Comparison of ENCODE assay signal across 8 mouse cellular contexts in genomic region chr15:81190011-81190629, GRCm38 (mm10). TPM values are rescaled to one million over a fixed set of nuclear protein-coding genes. Genes with fewer than 3 reads are reported as not detected.
DNase-seq lines count a peak whose midpoint lies in the region; ATAC-seq and TF ChIP-seq lines count a peak whose summit lies in the region.

No protein-coding gene starts in this region.

- WGBS in hindbrain, embryonic 10.5 days: under 1% methylated on average over 46 of the region's 46 CpGs
- WGBS in liver, embryonic 12.5 days (ENCODE audit: insufficient replicate concordance): 2% methylated on average over 33 of the region's 46 CpGs
- under 1% methylated on average over 46 of the region's 46 CpGs for WGBS in olfactory bulb, adult 2 months

- H3K27ac ChIP-seq in brown adipose tissue, adult 24 weeks (replicated peaks; ENCODE audit: low read depth, low read length): no peak overlapping the region
- peak overlapping the region; percentile 89 for H3K27ac ChIP-seq in hindbrain, embryonic 10.5 days
- H3K27ac ChIP-seq in liver, embryonic 12.5 days: peak overlapping the region; percentile 46
- no peak overlapping the region for H3K27ac ChIP-seq in olfactory bulb, adult 2 months (ENCODE audit: insufficient read depth, low read depth, low read length)

- H3K4me3 ChIP-seq in E14TG2a.4 (replicated peaks; ENCODE audit: low read length): peak overlapping the region; percentile 97
- peak overlapping the region; percentile 70 for H3K4me3 ChIP-seq in brown adipose tissue, adult 24 weeks (ENCODE audit: insufficient read depth, low read depth, low read length)
- peak overlapping the region; percentile 87 for H3K4me3 ChIP-seq in hindbrain, embryonic 10.5 days
- peak overlapping the region; percentile 84 for H3K4me3 ChIP-seq in liver, embryonic 12.5 days
- H3K4me3 ChIP-seq in olfactory bulb, adult 2 months (ENCODE audit: insufficient read depth, low read depth, low read length): peak overlapping the region; percentile 82

- peaks cover 16% of the 10 kb centered on the region; the same call in 1 of the 2 replicates for H3K36me3 ChIP-seq in E14TG2a.4 (ENCODE audit: insufficient read depth, low read length)
- peaks cover 19% of the 10 kb centered on the region for H3K36me3 ChIP-seq in hindbrain, embryonic 10.5 days
- no peaks in the 10 kb centered on the region for H3K36me3 ChIP-seq in liver, embryonic 12.5 days

- peaks cover 30% of the 10 kb centered on the region for H3K4me1 ChIP-seq in E14TG2a.4 (replicated peaks; ENCODE audit: low read depth, low read length)
- H3K4me1 ChIP-seq in brown adipose tissue, adult 24 weeks (ENCODE audit: control insufficient read depth, insufficient read depth, insufficient read length, low read length): 0 out of 2 replicates have a peak, but pooled peaks cover 2% of the 10 kb centered on the region
- H3K4me1 ChIP-seq in hindbrain, embryonic 10.5 days (replicated peaks): peaks cover 21% of the 10 kb centered on the region
- H3K4me1 ChIP-seq in liver, embryonic 12.5 days: peaks cover 33% of the 10 kb centered on the region
- H3K4me1 ChIP-seq in olfactory bulb, adult 2 months (ENCODE audit: control insufficient read depth, insufficient read depth, low read length): peaks cover 8% of the 10 kb centered on the region; the same call in 1 of the 2 replicates

- H3K9ac ChIP-seq in liver, embryonic 12.5 days: peak overlapping the region; percentile 86

- H3K4me2 ChIP-seq in liver, embryonic 12.5 days: peak overlapping the region; percentile 100

- no peaks in the 10 kb centered on the region for H3K9me3 ChIP-seq in E14TG2a.4 (ENCODE audit: low read length)
- no peaks in the 10 kb centered on the region for H3K9me3 ChIP-seq in hindbrain, embryonic 10.5 days
- no peaks in the 10 kb centered on the region for H3K9me3 ChIP-seq in liver, embryonic 12.5 days (replicated peaks)

- TF ChIP-seq POLR2A in olfactory bulb, adult 2 months (IDR thresholded peaks at IDR 0.05; ENCODE audit: insufficient read depth, low read depth, low read length): no peak

- peak; percentile 31 for DNase-seq in kidney, adult 11 months
- no peak for DNase-seq in kidney, postnatal 4 days
- DNase-seq in hindbrain, embryonic 10.5 days (ENCODE audit: low spot score): no peak
- DNase-seq in T-cell, adult 2 months (ENCODE audit: low spot score): no peak

- peak; percentile 2; the same call in 1 of the 2 replicates for ATAC-seq in liver, embryonic 12.5 days

- H3K27me3 ChIP-seq in E14TG2a.4 (ENCODE audit: insufficient read depth, low read length): no peaks in the 10 kb centered on the region
- no peaks in the 10 kb centered on the region for H3K27me3 ChIP-seq in hindbrain, embryonic 10.5 days (ENCODE audit: insufficient read depth, poor library complexity, severe bottlenecking)
- H3K27me3 ChIP-seq in liver, embryonic 12.5 days (replicated peaks): no peaks in the 10 kb centered on the region

- no peak for TF ChIP-seq CTCF in E14TG2a.4 (conservative IDR thresholded peaks at IDR 0.05; ENCODE audit: low read length)
- TF ChIP-seq CTCF in olfactory bulb, adult 2 months (IDR thresholded peaks at IDR 0.05; ENCODE audit: insufficient read depth, low read depth, low read length): no peak

RNA-seq across cellular contexts. Expression of gene Mrtfa, which starts 0.4 kb away (rescaled TPM):
- polyA plus RNA-seq in brown adipose tissue, adult 24 weeks (2012; ENCODE audit: insufficient read depth, insufficient read length, missing spikeins): 2.7 and 3.6 TPM in 2 replicates
- 25.4 and 31.3 TPM in 2 replicates for polyA plus RNA-seq in hindbrain, embryonic 10.5 days (2016; fragmentation: Nextera tagmentation; extraction: Ambion mirVana)
- polyA plus RNA-seq in liver, embryonic 12.5 days (2016; fragmentation: Nextera tagmentation; extraction: Ambion mirVana): 8.0 and 8.7 TPM in 2 replicates
- not detected in 2 replicates for polyA plus RNA-seq in olfactory bulb, adult 2 months (2012; ENCODE audit: insufficient read depth, insufficient read length, low replicate concordance, missing spikeins)

RNA-seq across cellular contexts. Expression of gene Mchr1, which starts 45.2 kb away (rescaled TPM):
- polyA plus RNA-seq in brown adipose tissue, adult 24 weeks (2012; ENCODE audit: insufficient read depth, insufficient read length, missing spikeins): not detected in 2 replicates
- polyA plus RNA-seq in hindbrain, embryonic 10.5 days (2016; fragmentation: Nextera tagmentation; extraction: Ambion mirVana): 0.14 and 0.22 TPM in 2 replicates
- polyA plus RNA-seq in liver, embryonic 12.5 days (2016; fragmentation: Nextera tagmentation; extraction: Ambion mirVana): 0.19 TPM in 1 of 2 replicates, not detected in the other
- not detected in 2 replicates for polyA plus RNA-seq in olfactory bulb, adult 2 months (2012; ENCODE audit: insufficient read depth, insufficient read length, low replicate concordance, missing spikeins)

Comparison
In these comparisons a context has a peak if more than half of its experiments do, and no peak if none do; other contexts are left out.
1. H3K27ac ChIP-seq: peak in hindbrain, embryonic 10.5 days (single experiment) and liver, embryonic 12.5 days (single experiment); none in brown adipose tissue, adult 24 weeks (single experiment) and olfactory bulb, adult 2 months (single experiment).
2. Peak in every context shown above with its lines, with median percentiles within 50 percentile points of each other: H3K4me3 ChIP-seq.